Mouse (Mus musculus) stomach, postnatal 0 days (tissue): ENCODE results near the gene Sema3c.

Source experiments
- CTCF ChIP-seq: IDR thresholded peaks from 2 replicates; pipeline ENCODE4 v1.5.1; 2016; ENCODE audit warnings: antibody characterized with exemption, low read depth, mild to moderate bottlenecking, moderate library complexity
- EP300 ChIP-seq: optimal IDR thresholded peaks from 2 replicates; pipeline ENCODE3; 2016; ENCODE audit warnings: antibody characterized with exemption

DNA sequence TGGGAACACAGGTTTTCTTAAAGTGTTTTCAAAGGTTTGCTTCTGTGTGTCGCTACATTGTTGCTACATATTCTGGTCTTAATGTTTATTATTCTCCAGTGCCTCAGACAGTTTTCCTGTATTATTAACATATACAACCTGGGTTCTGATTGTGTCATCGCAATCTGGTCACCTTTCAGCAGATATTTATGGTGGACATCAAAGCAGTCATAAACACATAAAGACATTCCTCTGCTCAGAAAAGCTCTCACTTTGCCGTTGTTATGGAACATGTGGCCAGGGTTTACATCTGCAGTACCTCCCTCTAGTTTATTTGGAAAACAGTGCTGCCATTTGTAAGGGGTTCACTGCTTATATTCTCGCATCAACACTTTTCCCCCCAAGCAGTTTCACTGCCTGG, 27.6 kb downstream of the Sema3c start:
- TF ChIP-seq CTCF = no peak
- no peak for TF ChIP-seq EP300
